Mouse (Mus musculus) lung, adult 2 months (tissue): ENCODE results near the gene Cox20.

ENCODE experiments used
- CTCF ChIP-seq: fragments of 200-500 bp; IDR thresholded peaks from 2 replicates; pipeline ENCODE4 v1.5.1; 2011; ENCODE audit warnings: mild to moderate bottlenecking, low read length, control low read depth; ENCODE audit not compliant: insufficient read depth
- POLR2A ChIP-seq: fragments of 200-500 bp; IDR thresholded peaks from 2 replicates; pipeline ENCODE4 v1.6.1; 2011; ENCODE audit warnings: low read depth, mild to moderate bottlenecking, control low read depth, low read length, borderline replicate concordance; ENCODE audit errors: extremely low read depth

- TF ChIP-seq CTCF (no peak), POLR2A (no peak)
Observed at GRCm38 (mm10) chr1:178351643-178352042, 32.7 kb downstream of the Cox20 start.
